Mouse (Mus musculus): Measurements from ENCODE around the gene Sptbn1. TPM values are rescaled to one million over a fixed set of nuclear protein-coding genes. Genes with fewer than 3 reads are reported as not detected.
A peak's percentile ranks its signal among the peaks of the same experiment; 100 is the strongest.

Gene Sptbn1
- polyA plus RNA-seq, 1 experiment from 2014 or later, result 220 TPM

- TF ChIP-seq EP300 (IDR thresholded peaks at IDR 0.05), result no peak
- TF ChIP-seq CTCF (IDR thresholded peaks at IDR 0.05), result no peak; the same call in 1 of the 2 replicates
- H3K4me1 ChIP-seq (ENCODE audit: insufficient read depth, low read depth, low read length), result peaks cover 28% of the 10 kb centered on the region; the same call in 1 of the 2 replicates
Observed at GRCm38 (mm10) chr11:30249452-30250016, 18.4 kb downstream of the Sptbn1 start.

GRCm38 (mm10) chr11:30247106-30247505 lies 20.9 kb downstream of the Sptbn1 start:
- 47% methylated on average over 1 of the region's 1 CpGs for WGBS
- H3K4me2 ChIP-seq (replicated peaks; ENCODE audit: low read depth, low read length), result no peak overlapping the region
- H3K9me3 ChIP-seq (ENCODE audit: low read length), result no peaks in the 10 kb centered on the region
- H3K4me1 ChIP-seq (ENCODE audit: insufficient read depth, low read depth, low read length), result peaks cover 28% of the 10 kb centered on the region; the same call in 1 of the 2 replicates
- no peak for TF ChIP-seq CTCF (IDR thresholded peaks at IDR 0.05)
- no peak for TF ChIP-seq EP300 (IDR thresholded peaks at IDR 0.05)
- ATAC-seq, result no peak
- no peaks in the 10 kb centered on the region for H3K27me3 ChIP-seq (replicated peaks; ENCODE audit: insufficient read depth, low read length)
- no peak overlapping the region for H3K4me3 ChIP-seq (ENCODE audit: low read depth, low read length)
- H3K27ac ChIP-seq (ENCODE audit: low read length), result 0 out of 2 replicates have a peak overlapping the region, but pooled peaks have one; percentile 4
- no peaks in the 10 kb centered on the region for H3K36me3 ChIP-seq (ENCODE audit: insufficient read depth, low read length)
- H3K9ac ChIP-seq (replicated peaks; ENCODE audit: low read depth), result no peak overlapping the region
- DNase-seq (ENCODE audit: low spot score), result no peak

More at GRCm38 (mm10) chr11:30249452-30250016, 18.4 kb downstream of the Sptbn1 start:
- DNase-seq (ENCODE audit: low spot score), result no peak
- WGBS, result 57% methylated on average over 4 of the region's 4 CpGs
- Histone ChIP-seq H3K9ac (replicated peaks; ENCODE audit: low read depth) (no peak overlapping the region), H3K27me3 (replicated peaks; ENCODE audit: insufficient read depth, low read length) (no peaks in the 10 kb centered on the region), H3K9me3 (ENCODE audit: low read length) (no peaks in the 10 kb centered on the region), H3K4me2 (replicated peaks; ENCODE audit: low read depth, low read length) (no peak overlapping the region), H3K36me3 (ENCODE audit: insufficient read depth, low read length) (no peaks in the 10 kb centered on the region), H3K4me3 (ENCODE audit: low read depth, low read length) (no peak overlapping the region), H3K27ac (ENCODE audit: low read length) (no peak overlapping the region)
- no peak for ATAC-seq

- Histone ChIP-seq H3K27me3 (replicated peaks; ENCODE audit: insufficient read depth, low read length) (no peaks in the 10 kb centered on the region), H3K9me3 (ENCODE audit: low read length) (no peaks in the 10 kb centered on the region), H3K4me3 (ENCODE audit: low read depth, low read length) (no peak overlapping the region), H3K9ac (replicated peaks; ENCODE audit: low read depth) (no peak overlapping the region), H3K4me1 (ENCODE audit: insufficient read depth, low read depth, low read length) (peaks cover 34% of the 10 kb centered on the region), H3K4me2 (replicated peaks; ENCODE audit: low read depth, low read length) (no peak overlapping the region), H3K27ac (ENCODE audit: low read length) (no peak overlapping the region), H3K36me3 (ENCODE audit: insufficient read depth, low read length) (no peaks in the 10 kb centered on the region)
- TF ChIP-seq EP300 (IDR thresholded peaks at IDR 0.05), result no peak
- no peak for TF ChIP-seq CTCF (IDR thresholded peaks at IDR 0.05)
- DNase-seq (ENCODE audit: low spot score) (no peak), ATAC-seq (no peak)
- WGBS, result 43% methylated on average over 11 of the region's 11 CpGs
Observed at GRCm38 (mm10) chr11:30246161-30246560, 21.8 kb downstream of the Sptbn1 start.

DNA sequence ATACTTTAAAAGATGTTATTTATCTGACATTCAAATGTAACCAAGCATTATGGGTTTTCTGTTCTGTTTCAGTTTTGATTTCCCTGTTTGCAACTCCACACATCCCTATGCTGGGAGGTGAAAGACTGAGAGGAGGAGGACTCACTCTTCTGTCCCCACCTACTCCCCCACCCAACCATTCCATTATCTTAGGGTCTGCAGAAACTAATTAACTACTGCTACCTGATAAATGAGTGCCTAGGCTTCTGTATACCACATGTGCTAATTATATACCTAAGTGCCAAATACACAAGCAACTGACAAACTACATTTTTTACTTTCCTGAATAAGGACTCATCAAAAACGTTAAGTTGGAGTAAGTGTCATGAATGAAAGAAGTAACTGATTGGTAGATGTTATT lies 23.8 kb downstream of the Sptbn1 start:
- 0 out of 2 replicates have a peak overlapping the region, but pooled peaks have one; percentile 74 for H3K27ac ChIP-seq (ENCODE audit: low read length)
- WGBS, result 22% methylated on average over 1 of the region's 1 CpGs
- no peaks in the 10 kb centered on the region for H3K9me3 ChIP-seq (ENCODE audit: low read length)
- ATAC-seq (no peak), DNase-seq (ENCODE audit: low spot score) (no peak)
- H3K9ac ChIP-seq (replicated peaks; ENCODE audit: low read depth), result no peak overlapping the region
- H3K4me3 ChIP-seq (ENCODE audit: low read depth, low read length), result no peak overlapping the region
- no peak overlapping the region for H3K4me2 ChIP-seq (replicated peaks; ENCODE audit: low read depth, low read length)
- peaks cover 31% of the 10 kb centered on the region for H3K4me1 ChIP-seq (ENCODE audit: insufficient read depth, low read depth, low read length)
- H3K36me3 ChIP-seq (ENCODE audit: insufficient read depth, low read length), result no peaks in the 10 kb centered on the region
- H3K27me3 ChIP-seq (replicated peaks; ENCODE audit: insufficient read depth, low read length), result no peaks in the 10 kb centered on the region
- no peak for TF ChIP-seq EP300 (IDR thresholded peaks at IDR 0.05)
- no peak for TF ChIP-seq CTCF (IDR thresholded peaks at IDR 0.05)

DNA sequence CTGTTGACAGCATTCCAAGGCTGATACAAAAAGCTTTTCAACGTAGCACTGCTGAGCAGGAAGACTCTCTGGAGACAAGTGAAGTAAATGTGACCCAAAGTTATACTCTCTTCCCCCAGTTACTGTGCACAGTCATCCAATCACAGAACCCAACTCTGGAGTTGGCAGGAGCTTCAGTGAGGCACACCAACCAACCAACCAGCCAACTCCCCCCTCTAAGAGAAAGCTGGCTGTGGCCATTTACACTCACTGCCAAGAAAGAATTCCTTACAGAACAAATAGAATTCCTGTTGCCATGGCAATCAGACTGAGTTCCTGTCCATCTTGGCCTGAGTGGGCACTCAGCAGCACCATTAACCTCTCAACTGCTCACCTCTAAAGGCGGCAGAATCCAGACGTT lies 24.4 kb downstream of the Sptbn1 start:
- DNase-seq (ENCODE audit: low spot score) (peak; percentile 97), ATAC-seq (peak; percentile 90)
- H3K36me3 ChIP-seq (ENCODE audit: insufficient read depth, low read length), result no peaks in the 10 kb centered on the region
- H3K27ac ChIP-seq (ENCODE audit: low read length), result peak overlapping the region; percentile 74
- TF ChIP-seq EP300 (IDR thresholded peaks at IDR 0.05), result peak; percentile 71
- no peak for TF ChIP-seq CTCF (IDR thresholded peaks at IDR 0.05)
- no peaks in the 10 kb centered on the region for H3K27me3 ChIP-seq (replicated peaks; ENCODE audit: insufficient read depth, low read length)
- H3K9me3 ChIP-seq (ENCODE audit: low read length), result no peaks in the 10 kb centered on the region
- no peak overlapping the region for H3K9ac ChIP-seq (replicated peaks; ENCODE audit: low read depth)
- H3K4me2 ChIP-seq (replicated peaks; ENCODE audit: low read depth, low read length), result no peak overlapping the region
- H3K4me3 ChIP-seq (ENCODE audit: low read depth, low read length), result no peak overlapping the region
- H3K4me1 ChIP-seq (ENCODE audit: insufficient read depth, low read depth, low read length), result peaks cover 28% of the 10 kb centered on the region
- WGBS, result 28% methylated on average over 3 of the region's 3 CpGs

GRCm38 (mm10) chr11:30240861-30241260 lies 27.1 kb downstream of the Sptbn1 start:
- no peaks in the 10 kb centered on the region for H3K27me3 ChIP-seq (replicated peaks; ENCODE audit: insufficient read depth, low read length)
- no peak overlapping the region for H3K9ac ChIP-seq (replicated peaks; ENCODE audit: low read depth)
- H3K4me1 ChIP-seq (ENCODE audit: insufficient read depth, low read depth, low read length), result peaks cover 21% of the 10 kb centered on the region
- no peaks in the 10 kb centered on the region for H3K9me3 ChIP-seq (ENCODE audit: low read length)
- H3K36me3 ChIP-seq (ENCODE audit: insufficient read depth, low read length), result no peaks in the 10 kb centered on the region
- peak; percentile 18; the same call in 1 of the 2 replicates for ATAC-seq
- H3K4me2 ChIP-seq (replicated peaks; ENCODE audit: low read depth, low read length), result no peak overlapping the region
- H3K27ac ChIP-seq (ENCODE audit: low read length), result peak overlapping the region; percentile 59
- no peak for TF ChIP-seq CTCF (IDR thresholded peaks at IDR 0.05)
- no peak for TF ChIP-seq EP300 (IDR thresholded peaks at IDR 0.05)
- H3K4me3 ChIP-seq (ENCODE audit: low read depth, low read length), result no peak overlapping the region
- 19% methylated on average over 3 of the region's 3 CpGs for WGBS
- peak; percentile 52 for DNase-seq (ENCODE audit: low spot score)
